Mouse (Mus musculus): ENCODE results near the gene Ugcg.

GRCm38 (mm10) chr4:59241096-59241495 is 52.0 kb downstream of the Ugcg start:
- TF ChIP-seq CTCF (conservative IDR thresholded peaks at IDR 0.05; ENCODE audit: low read length), result peak; percentile 42
- TF ChIP-seq POU5F1 (IDR thresholded peaks at IDR 0.05; ENCODE audit: borderline replicate concordance, low read length), result no peak

Measured in E14TG2a.4 (cell line).